Mouse (Mus musculus): ENCODE results near the gene Etl4. TPM values are rescaled to one million over a fixed set of nuclear protein-coding genes. Genes with fewer than 3 reads are reported as not detected.

The Etl4 gene
- polyA plus RNA-seq, 1 experiment from 2014 or later: 15.3 TPM

GRCm38 (mm10) chr2:20507832-20508723 lies 598.5 kb downstream of the Etl4 start:
- Histone ChIP-seq H3K4me2 (no peak overlapping the region), H3K4me3 (ENCODE audit: low read depth, low read length) (no peak overlapping the region), H3K9me3 (ENCODE audit: control insufficient read depth, low read length) (no peaks in the 10 kb centered on the region), H3K27me3 (ENCODE audit: control insufficient read depth, insufficient read depth, low read length) (no peaks in the 10 kb centered on the region), H3K27ac (ENCODE audit: low read depth, low read length) (no peak overlapping the region), H3K36me3 (ENCODE audit: control insufficient read depth, insufficient read depth, low read length) (no peaks in the 10 kb centered on the region), H3K4me1 (ENCODE audit: control insufficient read depth, insufficient read depth, low read length) (no peaks in the 10 kb centered on the region), H3K9ac (ENCODE audit: low read length) (no peak overlapping the region)
- ATAC-seq (ENCODE audit: low FRiP score) (no peak), DNase-seq (ENCODE audit: low spot score, missing footprints) (no peak)
- WGBS: 55% methylated on average over 6 of the region's 6 CpGs

- 75% methylated on average over 3 of the region's 3 CpGs for WGBS
- no peaks in the 10 kb centered on the region for H3K27me3 ChIP-seq (ENCODE audit: control insufficient read depth, insufficient read depth, low read length)
- no peak for DNase-seq (ENCODE audit: low spot score, missing footprints)
- no peak overlapping the region for H3K27ac ChIP-seq (ENCODE audit: low read depth, low read length)
- no peaks in the 10 kb centered on the region for H3K36me3 ChIP-seq (ENCODE audit: control insufficient read depth, insufficient read depth, low read length)
- no peaks in the 10 kb centered on the region for H3K4me1 ChIP-seq (ENCODE audit: control insufficient read depth, insufficient read depth, low read length)
- H3K4me3 ChIP-seq (ENCODE audit: low read depth, low read length): no peak overlapping the region
- no peaks in the 10 kb centered on the region for H3K9me3 ChIP-seq (ENCODE audit: control insufficient read depth, low read length)
- no peak overlapping the region for H3K9ac ChIP-seq (ENCODE audit: low read length)
- no peak overlapping the region for H3K4me2 ChIP-seq
- no peak for ATAC-seq (ENCODE audit: low FRiP score)
These were observed 599.1 kb downstream of the Etl4 start for GRCm38 (mm10) chr2:20508724-20509052.

- H3K36me3 ChIP-seq (ENCODE audit: control insufficient read depth, insufficient read depth, low read length): no peaks in the 10 kb centered on the region
- no peak for ATAC-seq (ENCODE audit: low FRiP score)
- no peaks in the 10 kb centered on the region for H3K27me3 ChIP-seq (ENCODE audit: control insufficient read depth, insufficient read depth, low read length)
- H3K4me3 ChIP-seq (ENCODE audit: low read depth, low read length): no peak overlapping the region
- 74% methylated on average over 2 of the region's 2 CpGs for WGBS
- H3K9me3 ChIP-seq (ENCODE audit: control insufficient read depth, low read length): no peaks in the 10 kb centered on the region
- H3K4me2 ChIP-seq: no peak overlapping the region
- H3K9ac ChIP-seq (ENCODE audit: low read length): no peak overlapping the region
- peak; percentile 56 for DNase-seq (ENCODE audit: low spot score, missing footprints)
- no peaks in the 10 kb centered on the region for H3K4me1 ChIP-seq (ENCODE audit: control insufficient read depth, insufficient read depth, low read length)
- H3K27ac ChIP-seq (ENCODE audit: low read depth, low read length): no peak overlapping the region
These were observed 600.5 kb downstream of the Etl4 start for GRCm38 (mm10) chr2:20510061-20510460.

GRCm38 (mm10) chr2:20516270-20516865 lies 606.8 kb downstream of the Etl4 start:
- H3K9me3 ChIP-seq (ENCODE audit: control insufficient read depth, low read length): no peaks in the 10 kb centered on the region
- no peak overlapping the region for H3K9ac ChIP-seq (ENCODE audit: low read length)
- no peaks in the 10 kb centered on the region for H3K27me3 ChIP-seq (ENCODE audit: control insufficient read depth, insufficient read depth, low read length)
- no peaks in the 10 kb centered on the region for H3K36me3 ChIP-seq (ENCODE audit: control insufficient read depth, insufficient read depth, low read length)
- H3K4me1 ChIP-seq (ENCODE audit: control insufficient read depth, insufficient read depth, low read length): 0 out of 2 replicates have a peak, but pooled peaks cover 4% of the 10 kb centered on the region
- 86% methylated on average over 8 of the region's 8 CpGs for WGBS
- no peak overlapping the region for H3K4me3 ChIP-seq (ENCODE audit: low read depth, low read length)
- ATAC-seq (ENCODE audit: low FRiP score) (no peak), DNase-seq (ENCODE audit: low spot score, missing footprints) (peak; percentile 41)
- H3K27ac ChIP-seq (ENCODE audit: low read depth, low read length): no peak overlapping the region
- H3K4me2 ChIP-seq: no peak overlapping the region

- 0 out of 2 replicates have a peak, but pooled peaks cover 4% of the 10 kb centered on the region for H3K4me1 ChIP-seq (ENCODE audit: control insufficient read depth, insufficient read depth, low read length)
- ATAC-seq (ENCODE audit: low FRiP score): no peak
- 82% methylated on average over 2 of the region's 2 CpGs for WGBS
- no peaks in the 10 kb centered on the region for H3K27me3 ChIP-seq (ENCODE audit: control insufficient read depth, insufficient read depth, low read length)
- no peak overlapping the region for H3K4me2 ChIP-seq
- no peak overlapping the region for H3K4me3 ChIP-seq (ENCODE audit: low read depth, low read length)
- no peaks in the 10 kb centered on the region for H3K36me3 ChIP-seq (ENCODE audit: control insufficient read depth, insufficient read depth, low read length)
- no peak overlapping the region for H3K27ac ChIP-seq (ENCODE audit: low read depth, low read length)
- H3K9ac ChIP-seq (ENCODE audit: low read length): no peak overlapping the region
- H3K9me3 ChIP-seq (ENCODE audit: control insufficient read depth, low read length): no peaks in the 10 kb centered on the region
- peak; percentile 62 for DNase-seq (ENCODE audit: low spot score, missing footprints)
These were observed 608.3 kb downstream of the Etl4 start for GRCm38 (mm10) chr2:20517853-20518252.

GRCm38 (mm10) chr2:20518506-20518905 lies 608.9 kb downstream of the Etl4 start:
- Histone ChIP-seq H3K4me1 (ENCODE audit: control insufficient read depth, insufficient read depth, low read length) (0 out of 2 replicates have a peak, but pooled peaks cover 4% of the 10 kb centered on the region), H3K9ac (ENCODE audit: low read length) (no peak overlapping the region), H3K27ac (ENCODE audit: low read depth, low read length) (no peak overlapping the region), H3K4me3 (ENCODE audit: low read depth, low read length) (no peak overlapping the region), H3K36me3 (ENCODE audit: control insufficient read depth, insufficient read depth, low read length) (no peaks in the 10 kb centered on the region), H3K4me2 (no peak overlapping the region), H3K9me3 (ENCODE audit: control insufficient read depth, low read length) (no peaks in the 10 kb centered on the region), H3K27me3 (ENCODE audit: control insufficient read depth, insufficient read depth, low read length) (no peaks in the 10 kb centered on the region)
- no peak for ATAC-seq (ENCODE audit: low FRiP score)
- DNase-seq (ENCODE audit: low spot score, missing footprints): peak; percentile 76
- WGBS: 62% methylated on average over 2 of the region's 2 CpGs

- Histone ChIP-seq H3K4me3 (ENCODE audit: low read depth, low read length) (peak overlapping the region; percentile 46), H3K36me3 (ENCODE audit: control insufficient read depth, insufficient read depth, low read length) (no peaks in the 10 kb centered on the region), H3K4me2 (peak overlapping the region; percentile 93), H3K27me3 (ENCODE audit: control insufficient read depth, insufficient read depth, low read length) (no peaks in the 10 kb centered on the region), H3K4me1 (ENCODE audit: control insufficient read depth, insufficient read depth, low read length) (0 out of 2 replicates have a peak, but pooled peaks cover 4% of the 10 kb centered on the region), H3K27ac (ENCODE audit: low read depth, low read length) (no peak overlapping the region), H3K9me3 (ENCODE audit: control insufficient read depth, low read length) (no peaks in the 10 kb centered on the region), H3K9ac (ENCODE audit: low read length) (peak overlapping the region; percentile 77)
- DNase-seq (ENCODE audit: low spot score, missing footprints) (peak; percentile 96), ATAC-seq (ENCODE audit: low FRiP score) (peak; percentile 89)
- WGBS: under 1% methylated on average over 39 of the region's 39 CpGs
These were observed 610.0 kb downstream of the Etl4 start for GRCm38 (mm10) chr2:20519447-20520098.

- H3K4me3 ChIP-seq (ENCODE audit: low read depth, low read length): peak overlapping the region; percentile 46
- 0 out of 2 replicates have a peak, but pooled peaks cover 4% of the 10 kb centered on the region for H3K4me1 ChIP-seq (ENCODE audit: control insufficient read depth, insufficient read depth, low read length)
- H3K27me3 ChIP-seq (ENCODE audit: control insufficient read depth, insufficient read depth, low read length): no peaks in the 10 kb centered on the region
- under 1% methylated on average over 12 of the region's 12 CpGs for WGBS
- no peak for ATAC-seq (ENCODE audit: low FRiP score)
- H3K9me3 ChIP-seq (ENCODE audit: control insufficient read depth, low read length): no peaks in the 10 kb centered on the region
- no peaks in the 10 kb centered on the region for H3K36me3 ChIP-seq (ENCODE audit: control insufficient read depth, insufficient read depth, low read length)
- H3K9ac ChIP-seq (ENCODE audit: low read length): peak overlapping the region; percentile 77
- H3K4me2 ChIP-seq: peak overlapping the region; percentile 93
- H3K27ac ChIP-seq (ENCODE audit: low read depth, low read length): no peak overlapping the region
- peak; percentile 96 for DNase-seq (ENCODE audit: low spot score, missing footprints)
These were observed 610.5 kb downstream of the Etl4 start for GRCm38 (mm10) chr2:20520099-20520475.
